In genomic region chr3:144257196-144257595, GRCm38 (mm10) we compare ENCODE assay signal across 13 mouse cellular contexts.
"Had no signal": no experiment of that assay in that cellular context is flagged by ENCODE, and none has a peak within 500 bp of the region (broad histone marks: within the 10 kb centered on the region; RNA-seq: fewer than 3 reads in every experiment).

No protein-coding gene starts in this region.

- H3K36me3 ChIP-seq: limb, embryonic 13.5 days; midbrain, embryonic 10.5 days; neural tube, embryonic 12.5 days; stomach, embryonic 15.5 days had no signal

- H3K9ac ChIP-seq: limb, embryonic 13.5 days; liver, embryonic 14.5 days; neural tube, embryonic 12.5 days; stomach, embryonic 15.5 days had no signal

- DNase-seq: kidney, postnatal 10 days; left cerebral cortex, postnatal 4 days; lung, adult 18-20 months; midbrain, embryonic 14.5 days; right cerebral cortex, postnatal 14 days; thymus, adult 2 months; thymus, postnatal 25 days had no signal

- H3K27ac ChIP-seq: limb, embryonic 13.5 days; liver, embryonic 14.5 days; midbrain, embryonic 10.5 days; neural tube, embryonic 12.5 days; stomach, embryonic 15.5 days had no signal

- H3K4me3 ChIP-seq: limb, embryonic 13.5 days; midbrain, embryonic 10.5 days; myocyte; neural tube, embryonic 12.5 days; stomach, embryonic 15.5 days had no signal

- H3K9me3 ChIP-seq: limb, embryonic 13.5 days; midbrain, embryonic 10.5 days; neural tube, embryonic 12.5 days; stomach, embryonic 15.5 days had no signal

- H3K4me1 ChIP-seq: neural tube, embryonic 12.5 days; stomach, embryonic 15.5 days had no signal

- H3K27me3 ChIP-seq: limb, embryonic 13.5 days; neural tube, embryonic 12.5 days; stomach, embryonic 15.5 days had no signal

- H3K4me2 ChIP-seq: limb, embryonic 13.5 days; neural tube, embryonic 12.5 days; stomach, embryonic 15.5 days had no signal
